Mouse (Mus musculus) ES-E14 (cell line): ENCODE data around the gene Eef1akmt2.

Experiments used
- HCFC1 ChIP-seq: IDR thresholded peaks from 2 replicates; pipeline ENCODE4 v1.6.1; 2012; ENCODE audit warnings: low read length, inconsistent platforms, borderline replicate concordance; ENCODE audit not compliant: insufficient read depth
- MAFK ChIP-seq: IDR thresholded peaks from 2 replicates; pipeline ENCODE4 v1.6.1; 2014; ENCODE audit warnings: mild to moderate bottlenecking, low read depth, low read length, inconsistent platforms; ENCODE audit not compliant: insufficient read depth
- ZNF384 ChIP-seq: IDR thresholded peaks from 2 replicates; pipeline ENCODE4 v1.6.1; 2012; ENCODE audit warnings: low read depth, low read length, inconsistent platforms

- TF ChIP-seq ZNF384 (no peak), MAFK (no peak), HCFC1 (no peak)
Observed at GRCm38 (mm10) chr7:132884031-132884430, 31.6 kb upstream of the Eef1akmt2 start.
